Comparison of ENCODE assay signal across 8 mouse cellular contexts in the genomic region with DNA sequence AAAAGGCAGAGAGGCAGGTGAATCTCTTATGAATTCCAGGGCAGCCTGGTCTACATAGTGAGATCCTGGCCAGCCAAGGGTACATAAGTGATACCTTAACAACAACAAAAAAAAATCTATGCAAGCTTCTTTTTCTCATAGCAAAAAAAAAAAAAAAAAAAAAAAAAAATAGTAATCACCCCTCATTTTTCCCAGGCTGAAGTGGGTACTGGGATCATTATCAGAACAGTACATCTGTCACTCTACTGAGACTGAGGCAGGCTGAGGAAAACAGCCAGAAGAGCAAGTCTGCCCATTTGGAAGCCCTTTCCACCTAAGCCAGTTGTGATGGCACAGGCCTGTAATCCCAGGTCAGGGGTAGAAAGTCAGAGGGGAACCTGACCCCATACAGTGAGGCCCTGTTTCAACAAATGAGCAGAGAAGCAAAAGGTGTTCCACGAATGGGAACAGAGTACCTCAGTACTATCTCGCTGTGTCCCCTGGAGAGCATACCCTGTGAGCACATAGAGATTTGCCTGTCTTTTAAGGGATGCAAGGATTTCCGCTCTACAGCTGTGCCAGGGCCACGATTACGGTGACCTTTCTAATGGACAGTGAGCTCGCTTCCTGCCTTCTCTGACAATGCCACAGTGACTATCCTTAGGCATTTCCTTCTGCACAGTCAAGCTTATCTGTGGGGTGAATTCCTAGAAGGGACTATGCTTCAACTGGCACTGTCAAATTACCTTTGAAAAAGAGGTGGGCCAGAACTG. TPM values are rescaled to one million over a fixed set of nuclear protein-coding genes. Genes with fewer than 3 reads are reported as not detected.
DNase-seq lines count a peak whose midpoint lies in the region; ATAC-seq and TF ChIP-seq lines count a peak whose summit lies in the region.

No protein-coding gene starts in this region.

- no peaks in the 10 kb centered on the region for H3K9me3 ChIP-seq in embryonic facial prominence, embryonic 14.5 days (ENCODE audit: control insufficient read depth, low read length)
- no peaks in the 10 kb centered on the region for H3K9me3 ChIP-seq in liver, embryonic 12.5 days (replicated peaks)
- no peaks in the 10 kb centered on the region for H3K9me3 ChIP-seq in forebrain, embryonic 12.5 days

- H3K9ac ChIP-seq in embryonic facial prominence, embryonic 14.5 days (ENCODE audit: low read depth, low read length): 0 out of 2 replicates have a peak overlapping the region, but pooled peaks have one; percentile 26
- H3K9ac ChIP-seq in liver, embryonic 12.5 days: peak overlapping the region; percentile 14
- H3K9ac ChIP-seq in forebrain, embryonic 12.5 days: no peak overlapping the region

- peak overlapping the region; percentile 89 for H3K27ac ChIP-seq in layer of hippocampus, adult 2 months
- H3K27ac ChIP-seq in embryonic facial prominence, embryonic 14.5 days (replicated peaks; ENCODE audit: low read depth, low read length): no peak overlapping the region
- peak overlapping the region; percentile 93; the same call in 1 of the 2 replicates for H3K27ac ChIP-seq in liver, embryonic 12.5 days
- no peak overlapping the region for H3K27ac ChIP-seq in forebrain, embryonic 12.5 days

- no peak for ATAC-seq in embryonic facial prominence, embryonic 14.5 days (ENCODE audit: low read depth)
- ATAC-seq in liver, embryonic 12.5 days: no peak
- ATAC-seq in forebrain, embryonic 12.5 days (ENCODE audit: low FRiP score): no peak

- no peak overlapping the region; the same call in 1 of the 2 replicates for H3K4me3 ChIP-seq in layer of hippocampus, adult 2 months
- no peak overlapping the region for H3K4me3 ChIP-seq in embryonic facial prominence, embryonic 14.5 days (ENCODE audit: low read depth, low read length)
- no peak overlapping the region for H3K4me3 ChIP-seq in liver, embryonic 12.5 days
- H3K4me3 ChIP-seq in forebrain, embryonic 12.5 days (replicated peaks): no peak overlapping the region

- peaks cover 42% of the 10 kb centered on the region for H3K4me1 ChIP-seq in embryonic facial prominence, embryonic 14.5 days (ENCODE audit: control insufficient read depth, insufficient read depth, low read length)
- H3K4me1 ChIP-seq in liver, embryonic 12.5 days: peaks cover 90% of the 10 kb centered on the region
- H3K4me1 ChIP-seq in forebrain, embryonic 12.5 days: peaks cover 50% of the 10 kb centered on the region

- no peaks in the 10 kb centered on the region for H3K36me3 ChIP-seq in embryonic facial prominence, embryonic 14.5 days (ENCODE audit: control insufficient read depth, insufficient read depth, low read length)
- peaks cover 8% of the 10 kb centered on the region for H3K36me3 ChIP-seq in liver, embryonic 12.5 days
- 0 out of 2 replicates have a peak, but pooled peaks cover 6% of the 10 kb centered on the region for H3K36me3 ChIP-seq in forebrain, embryonic 12.5 days (replicated peaks)

- no peak overlapping the region for H3K4me2 ChIP-seq in embryonic facial prominence, embryonic 14.5 days (ENCODE audit: low read depth, low read length)
- peak overlapping the region; percentile 98 for H3K4me2 ChIP-seq in liver, embryonic 12.5 days
- no peak overlapping the region for H3K4me2 ChIP-seq in forebrain, embryonic 12.5 days

- no peaks in the 10 kb centered on the region for H3K27me3 ChIP-seq in embryonic facial prominence, embryonic 14.5 days (replicated peaks; ENCODE audit: control insufficient read depth, insufficient read depth, low read length)
- H3K27me3 ChIP-seq in liver, embryonic 12.5 days (replicated peaks): no peaks in the 10 kb centered on the region
- H3K27me3 ChIP-seq in forebrain, embryonic 12.5 days: no peaks in the 10 kb centered on the region

- no peak for TF ChIP-seq CTCF in layer of hippocampus, adult 2 months (conservative IDR thresholded peaks at IDR 0.05)

- WGBS in embryonic facial prominence, embryonic 14.5 days: 41% methylated on average over 6 of the region's 6 CpGs
- 30% methylated on average over 6 of the region's 6 CpGs for WGBS in liver, embryonic 12.5 days (ENCODE audit: insufficient replicate concordance)
- 54% methylated on average over 6 of the region's 6 CpGs for WGBS in forebrain, embryonic 12.5 days

- DNase-seq in adrenal gland, adult (ENCODE audit: inconsistent age in 2 of 2, low spot score in 1 of 2): peak; percentile 59 to 82
- DNase-seq in adrenal gland, postnatal 25 days: no peak
- DNase-seq in layer of hippocampus, adult 2 months (ENCODE audit: low spot score in 2 of 2): no peak
- DNase-seq in layer of hippocampus, adult 11-12 months (ENCODE audit: low spot score): no peak
- no peak for DNase-seq in embryonic facial prominence, embryonic 14.5 days (ENCODE audit: low spot score)
- DNase-seq in layer of hippocampus, postnatal 14 days (ENCODE audit: low spot score in 2 of 2): no peak

RNA-seq across cellular contexts. Expression of gene Myh9, which starts 5.1 kb away (rescaled TPM):
- 325 and 352 TPM in 2 replicates for total RNA-seq in adrenal gland, postnatal 25 days (2021)
- total RNA-seq in layer of hippocampus, adult 2 months (2021): 10 to 100 TPM; 88.3 to 96.3 TPM
- polyA plus RNA-seq in embryonic facial prominence, embryonic 14.5 days (2014; fragmentation: Nextera tagmentation; extraction: Ambion mirVana): 48.8 and 53.7 TPM in 2 replicates
- polyA plus RNA-seq in liver, embryonic 12.5 days (2016; fragmentation: Nextera tagmentation; extraction: Ambion mirVana): 32.5 and 34.2 TPM in 2 replicates
- total RNA-seq in layer of hippocampus, postnatal 14 days (2021): 10 to 100 TPM; 80.9 to 86.7 TPM
- 24.6 and 27.6 TPM in 2 replicates for polyA plus RNA-seq in forebrain, embryonic 12.5 days (2016; fragmentation: Nextera tagmentation; extraction: Ambion mirVana)

Comparison
In these comparisons a context has a peak if more than half of its experiments do, and no peak if none do; other contexts are left out.
1. DNase-seq: peak in adrenal gland, adult (2 of 2); none in adrenal gland, postnatal 25 days (single experiment), layer of hippocampus, adult 2 months (0 of 2), layer of hippocampus, adult 11-12 months (single experiment), embryonic facial prominence, embryonic 14.5 days (single experiment) and layer of hippocampus, postnatal 14 days (0 of 2).
2. H3K27ac ChIP-seq: peak in layer of hippocampus, adult 2 months (single experiment) and liver, embryonic 12.5 days (single experiment); none in embryonic facial prominence, embryonic 14.5 days (single experiment) and forebrain, embryonic 12.5 days (single experiment).